Mouse (Mus musculus) right cerebral cortex, postnatal 10 days (tissue): ENCODE results near the gene Cdk7.
"Not testable (repeated sequence)": the region's sequence is repeated elsewhere in the genome, so short reads cannot be mapped to it uniquely, and the experiment has no call there.

Experiments
- DNase-seq, 2 experiments: peaks; one replicate each; pipeline ENCODE4 v3.0.0; 2021; ENCODE audit warnings: low spot score in 2 of 2

Gene Cdk7

GRCm38 (mm10) chr13:100730861-100731176 lies at the start of gene Cdk7:
TSS of gene Cdk7 (minus strand) at chr13:100730939.
- peak; percentile 96 for DNase-seq

GRCm38 (mm10) chr13:100777491-100777890 lies 46.8 kb upstream of the Cdk7 start:
- no peak for DNase-seq

- DNase-seq: no peak
Measured at GRCm38 (mm10) chr13:100776710-100777109, 46.0 kb upstream of the Cdk7 start.

- no peak for DNase-seq
Measured at GRCm38 (mm10) chr13:100776056-100776419, 45.3 kb upstream of the Cdk7 start.

GRCm38 (mm10) chr13:100775252-100776055 lies 44.7 kb upstream of the Cdk7 start, which contains the start of gene Cenph:
TSS of gene Cenph (minus strand) at chr13:100775899.
- peak; percentile 93 to 94 for DNase-seq

- DNase-seq: no peak
Measured at GRCm38 (mm10) chr13:100774704-100775103, 44.0 kb upstream of the Cdk7 start.

GRCm38 (mm10) chr13:100755329-100755728 lies 24.6 kb upstream of the Cdk7 start:
- no peak for DNase-seq

GRCm38 (mm10) chr13:100754186-100754585 lies 23.4 kb upstream of the Cdk7 start:
- DNase-seq: no peak

- DNase-seq: no peak
Measured at GRCm38 (mm10) chr13:100753011-100753410, 22.3 kb upstream of the Cdk7 start.

GRCm38 (mm10) chr13:100752529-100752928 lies 21.8 kb upstream of the Cdk7 start:
- DNase-seq: no peak

- no peak for DNase-seq
Measured at GRCm38 (mm10) chr13:100751402-100751801, 20.7 kb upstream of the Cdk7 start.

GRCm38 (mm10) chr13:100750799-100751198 lies 20.1 kb upstream of the Cdk7 start:
- no peak for DNase-seq

GRCm38 (mm10) chr13:100748638-100749037 lies 17.9 kb upstream of the Cdk7 start:
- no peak for DNase-seq

GRCm38 (mm10) chr13:100746090-100746489 lies 15.4 kb upstream of the Cdk7 start:
- DNase-seq: peak; percentile 57 to 80

GRCm38 (mm10) chr13:100744036-100744744 lies 13.5 kb upstream of the Cdk7 start, which contains the start of gene Mrps36:
TSS of gene Mrps36 (minus strand) at chr13:100744659.
- DNase-seq: peak; percentile 94 to 95

GRCm38 (mm10) chr13:100743346-100744035 lies 12.8 kb upstream of the Cdk7 start:
- no peak for DNase-seq

- no peak for DNase-seq
Measured at GRCm38 (mm10) chr13:100742831-100743230, 12.1 kb upstream of the Cdk7 start.

- DNase-seq: no peak
Measured at GRCm38 (mm10) chr13:100732756-100733155, 2.0 kb upstream of the Cdk7 start.

GRCm38 (mm10) chr13:100731462-100732046 lies 815 bp upstream of the Cdk7 start:
- not testable (repeated sequence) for DNase-seq

GRCm38 (mm10) chr13:100730153-100730860 lies 432 bp downstream of the Cdk7 start:
- no peak for DNase-seq

GRCm38 (mm10) chr13:100728530-100728929 lies 2.2 kb downstream of the Cdk7 start:
- DNase-seq: not testable (repeated sequence)
